15 mouse cellular contexts compared by ENCODE assay signal in the genomic region with DNA sequence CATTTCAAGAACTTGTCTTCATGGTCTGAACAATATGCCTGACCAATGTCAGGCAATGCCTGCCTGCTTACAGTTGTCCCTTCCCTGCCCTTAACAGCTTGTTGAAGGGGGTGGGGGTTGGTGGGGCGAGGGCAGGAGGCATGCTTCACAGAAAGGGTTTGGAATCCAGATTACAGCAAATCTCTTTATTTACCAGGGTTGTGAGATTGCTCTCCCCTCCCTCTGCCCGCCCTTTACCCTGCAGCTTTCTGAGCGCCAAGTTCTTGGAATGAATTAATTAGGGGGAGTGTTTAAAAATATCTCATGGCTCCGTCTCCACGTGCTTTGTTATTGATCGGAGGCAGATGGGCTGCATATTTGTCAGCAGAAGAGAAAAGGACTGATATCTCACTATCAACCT. TPM values are rescaled to one million over a fixed set of nuclear protein-coding genes. Genes with fewer than 3 reads are reported as not detected.
DNase-seq lines count a peak whose midpoint lies in the region; ATAC-seq and TF ChIP-seq lines count a peak whose summit lies in the region.
"Had no signal": no experiment of that assay in that cellular context is flagged by ENCODE, and none has a peak within 500 bp of the region (broad histone marks: within the 10 kb centered on the region; RNA-seq: fewer than 3 reads in every experiment).

No protein-coding gene starts in this region.

- TF ChIP-seq CTCF in left cerebral cortex, adult 2 months (IDR thresholded peaks at IDR 0.05) = no peak

- no peak for DNase-seq in left cerebral cortex, adult 2 months (ENCODE audit: extremely low spot score in 1 of 2, low spot score in 2 of 2)
- no peak for DNase-seq in left cerebral cortex, postnatal 36 days (ENCODE audit: low spot score in 2 of 2)
- peak; percentile 52 for DNase-seq in forebrain, embryonic 11.5 days (ENCODE audit: low spot score)
- no peak for DNase-seq in hindbrain, embryonic 14.5 days (ENCODE audit: low spot score)
- DNase-seq in gastrocnemius, adult 18-20 months (ENCODE audit: low spot score) = no peak
- no peak for DNase-seq in frontal cortex, postnatal 36 days (ENCODE audit: low spot score in 2 of 2)
- no peak for DNase-seq in spleen, adult 12 weeks (ENCODE audit: low spot score)
- DNase-seq: heart, adult 18-20 months; kidney, postnatal 10 days; layer of hippocampus, postnatal 36 days; liver; right cerebral cortex, postnatal 25 days had no signal

- intact Hi-C loops in left cerebral cortex, adult 2 months (cut with DNase I) = no loop called here
- intact Hi-C loops in left cerebral cortex, postnatal 36 days (cut with DNase I) = no loop called here

- ATAC-seq in forebrain, embryonic 11.5 days (replicated peaks; ENCODE audit: low FRiP score) = peak; percentile 31; the same call in 1 of the 2 replicates
- no peak for ATAC-seq in hindbrain, embryonic 14.5 days (ENCODE audit: low FRiP score)
- ATAC-seq in neural tube, embryonic 12.5 days (ENCODE audit: low FRiP score, low read depth) = no peak

- H3K9me3 ChIP-seq in forebrain, embryonic 11.5 days (ENCODE audit: control insufficient read depth, low read length) = no peaks in the 10 kb centered on the region
- no peaks in the 10 kb centered on the region for H3K9me3 ChIP-seq in hindbrain, embryonic 14.5 days (ENCODE audit: control insufficient read depth, low read length)
- H3K9me3 ChIP-seq in neural tube, embryonic 12.5 days = no peaks in the 10 kb centered on the region

- peaks cover 22% of the 10 kb centered on the region for H3K4me1 ChIP-seq in forebrain, embryonic 11.5 days (replicated peaks; ENCODE audit: control insufficient read depth, insufficient read depth, low read length)
- H3K4me1 ChIP-seq in hindbrain, embryonic 14.5 days (replicated peaks; ENCODE audit: control insufficient read depth, insufficient read depth, low read length) = peaks cover 43% of the 10 kb centered on the region
- H3K4me1 ChIP-seq in neural tube, embryonic 12.5 days = peaks cover 34% of the 10 kb centered on the region

- no peaks in the 10 kb centered on the region for H3K36me3 ChIP-seq in forebrain, embryonic 11.5 days (ENCODE audit: control insufficient read depth, insufficient read depth, low read length)
- H3K36me3 ChIP-seq in hindbrain, embryonic 14.5 days (replicated peaks; ENCODE audit: control insufficient read depth, insufficient read depth) = no peaks in the 10 kb centered on the region
- no peaks in the 10 kb centered on the region for H3K36me3 ChIP-seq in neural tube, embryonic 12.5 days

- peak overlapping the region; percentile 24; the same call in 1 of the 2 replicates for H3K4me2 ChIP-seq in forebrain, embryonic 11.5 days (ENCODE audit: low read depth, low read length, severe bottlenecking)
- peak overlapping the region; percentile 73 for H3K4me2 ChIP-seq in hindbrain, embryonic 14.5 days (replicated peaks)
- peak overlapping the region; percentile 73 for H3K4me2 ChIP-seq in neural tube, embryonic 12.5 days (replicated peaks)

- peak overlapping the region; percentile 73 for H3K4me3 ChIP-seq in left cerebral cortex, adult 2 months
- H3K4me3 ChIP-seq in forebrain, embryonic 11.5 days (ENCODE audit: low read depth, low read length) = no peak overlapping the region
- peak overlapping the region; percentile 17; the same call in 1 of the 2 replicates for H3K4me3 ChIP-seq in hindbrain, embryonic 14.5 days (replicated peaks; ENCODE audit: low read length)
- H3K4me3 ChIP-seq in neural tube, embryonic 12.5 days = no peak overlapping the region

- H3K27ac ChIP-seq in left cerebral cortex, adult 2 months = peak overlapping the region; percentile 97; the same call in 1 of the 2 replicates
- H3K27ac ChIP-seq in forebrain, embryonic 11.5 days (ENCODE audit: low read depth, low read length) = peak overlapping the region; percentile 48; the same call in 1 of the 2 replicates
- H3K27ac ChIP-seq in hindbrain, embryonic 14.5 days = peak overlapping the region; percentile 95
- H3K27ac ChIP-seq in neural tube, embryonic 12.5 days = peak overlapping the region; percentile 34; the same call in 1 of the 2 replicates

- peaks cover 2% of the 10 kb centered on the region; the same call in 1 of the 2 replicates for H3K27me3 ChIP-seq in forebrain, embryonic 11.5 days (ENCODE audit: control insufficient read depth, insufficient read depth, low read length)
- no peaks in the 10 kb centered on the region for H3K27me3 ChIP-seq in hindbrain, embryonic 14.5 days (ENCODE audit: control insufficient read depth, insufficient read depth, low read length)
- H3K27me3 ChIP-seq in neural tube, embryonic 12.5 days (replicated peaks) = no peaks in the 10 kb centered on the region; the same call in 1 of the 2 replicates

- 4% methylated on average over 6 of the region's 6 CpGs for WGBS in forebrain, embryonic 11.5 days
- 5% methylated on average over 6 of the region's 6 CpGs for WGBS in hindbrain, embryonic 14.5 days
- 12% methylated on average over 6 of the region's 6 CpGs for WGBS in neural tube, embryonic 12.5 days

- peak overlapping the region; percentile 31; the same call in 1 of the 2 replicates for H3K9ac ChIP-seq in forebrain, embryonic 11.5 days (ENCODE audit: low read length)
- peak overlapping the region; percentile 82 for H3K9ac ChIP-seq in hindbrain, embryonic 14.5 days
- H3K9ac ChIP-seq in neural tube, embryonic 12.5 days = 0 out of 2 replicates have a peak overlapping the region, but pooled peaks have one; percentile 33

RNA-seq across cellular contexts. Expression of a gene that starts 4.9 kb away (rescaled TPM):
- 1,000 to 10,000 TPM; 1,660 to 1,742 TPM for total RNA-seq in left cerebral cortex, adult 2 months (2021)
- total RNA-seq in left cerebral cortex, postnatal 36 days (2021) = 1,000 to 10,000 TPM; 1,740 to 1,741 TPM
- 7.7 and 8.0 TPM in 2 replicates for polyA plus RNA-seq in forebrain, embryonic 11.5 days (2014; fragmentation: Nextera tagmentation; extraction: Ambion mirVana)
- 23.9 and 26.7 TPM in 2 replicates for polyA plus RNA-seq in hindbrain, embryonic 14.5 days (2014; fragmentation: Nextera tagmentation; extraction: Ambion mirVana)
- 16.2 and 16.6 TPM in 2 replicates for polyA plus RNA-seq in neural tube, embryonic 12.5 days (2016; fragmentation: Nextera tagmentation; extraction: Ambion mirVana)
- under 1 TPM in 1 of 2 experiments, not detected in 1; 0.55 TPM for total RNA-seq in gastrocnemius, adult 18-20 months (2021)
- total RNA-seq: common myeloid progenitor, adult 5-6 weeks; hematopoietic stem cell, adult 5-6 weeks had no signal

Comparison
In these comparisons a context has a peak if more than half of its experiments do, and no peak if none do; other contexts are left out.
1. H3K27ac ChIP-seq: peak in every context shown above with its lines; median percentile 97 in left cerebral cortex, adult 2 months; 95 in hindbrain, embryonic 14.5 days; 48 in forebrain, embryonic 11.5 days; 34 in neural tube, embryonic 12.5 days.
2. H3K4me3 ChIP-seq: peak in left cerebral cortex, adult 2 months (single experiment) and hindbrain, embryonic 14.5 days (single experiment); none in forebrain, embryonic 11.5 days (single experiment) and neural tube, embryonic 12.5 days (single experiment).
3. H3K9ac ChIP-seq: peak in every context shown above with its lines; median percentile 82 in hindbrain, embryonic 14.5 days; 33 in neural tube, embryonic 12.5 days; 31 in forebrain, embryonic 11.5 days.
4. RNA of a gene that starts 4.9 kb away (total RNA-seq): 1,660 to 1,742 TPM in left cerebral cortex, adult 2 months and 1,740 to 1,741 TPM in left cerebral cortex, postnatal 36 days; 0.55 TPM in gastrocnemius, adult 18-20 months; every median in the first group is over 1,000 times any median in the second.
5. Peak in every context shown above with its lines, with median percentiles within 50 percentile points of each other: H3K4me2 ChIP-seq.